Mouse (Mus musculus): ENCODE data around the gene Pym1. TPM values are rescaled to one million over a fixed set of nuclear protein-coding genes. Genes with fewer than 3 reads are reported as not detected.
"Not testable (repeated sequence)": the region's sequence is repeated elsewhere in the genome, so short reads cannot be mapped to it uniquely, and the experiment has no call there.

Pym1 gene
- 10 to 100 TPM; 30.2 to 31.0 TPM for total RNA-seq (2021)
- long read RNA-seq, experiment 1, partial matches to known transcripts: 0 of 5 reads
- long read RNA-seq, experiment 1, other reads (novel, unspliced or antisense): 1 of 5 reads
- long read RNA-seq, experiment 2, transcript Pym1-201 (3 exons, 1,156 nt): major isoform, 6 of 10 reads
- long read RNA-seq, experiment 2, partial matches to known transcripts: 1 of 10 reads
- long read RNA-seq, experiment 2, other reads (novel, unspliced or antisense): 3 of 10 reads

DNA sequence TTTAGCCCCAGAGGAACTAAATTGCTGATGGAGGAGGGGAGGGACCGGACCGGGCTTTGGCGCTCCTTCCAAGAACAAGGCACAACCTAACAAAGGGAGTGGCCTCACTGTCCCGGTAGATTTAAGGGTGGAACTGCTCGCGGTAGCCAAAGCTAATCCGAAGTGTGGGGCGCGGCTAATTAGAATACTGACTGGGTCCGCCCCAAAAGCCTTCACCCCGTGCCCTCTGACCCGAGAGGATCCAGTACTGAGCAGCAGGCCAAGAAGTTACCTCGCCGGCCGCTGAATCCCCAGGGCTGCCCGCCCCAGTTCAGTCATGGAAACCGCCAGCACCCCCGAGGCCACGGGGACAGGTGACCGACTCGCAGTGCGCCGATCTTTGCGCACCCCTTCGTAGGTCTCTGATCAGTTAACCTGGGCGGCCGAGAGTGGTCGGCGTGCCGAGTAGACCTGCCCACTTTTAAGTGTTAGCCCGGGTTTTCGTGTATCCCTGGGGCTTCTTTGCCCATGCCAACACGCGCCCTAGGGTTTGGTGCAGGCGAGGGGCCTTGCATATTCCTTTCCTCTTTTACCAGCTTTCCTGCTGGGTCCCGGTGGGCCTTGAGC, at the start of gene Pym1:
Pym1 (plus strand) TSS at position 244 of the 606 bp plus-strand sequence.
- DNase-seq (ENCODE audit: low spot score in 2 of 2): peak; percentile 33 to 80

DNA sequence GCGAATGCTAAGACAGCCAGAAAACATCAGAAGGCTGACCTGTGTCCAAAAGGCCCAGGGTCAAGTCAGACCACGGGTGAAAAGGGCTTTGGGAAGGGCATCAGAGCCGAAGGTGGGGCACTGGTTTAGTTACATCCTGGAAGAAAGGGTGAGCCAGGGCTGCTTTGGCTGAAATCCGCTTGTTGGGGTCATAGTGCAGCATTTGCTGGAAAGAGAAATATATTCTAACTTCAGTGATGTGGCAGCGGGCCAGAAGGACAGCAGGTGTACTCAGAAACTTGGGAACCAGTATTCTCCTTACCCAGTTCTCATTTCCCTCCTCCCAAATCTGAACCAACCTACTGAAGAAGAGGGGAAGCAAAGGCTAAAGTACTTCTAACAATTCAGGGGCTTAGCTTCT, 48.7 kb upstream of the Pym1 start:
- no peak for DNase-seq (ENCODE audit: low spot score in 2 of 2)

- DNase-seq (ENCODE audit: low spot score in 2 of 2): no peak
These were observed 48.1 kb upstream of the Pym1 start for GRCm38 (mm10) chr10:128699611-128700010.

DNA sequence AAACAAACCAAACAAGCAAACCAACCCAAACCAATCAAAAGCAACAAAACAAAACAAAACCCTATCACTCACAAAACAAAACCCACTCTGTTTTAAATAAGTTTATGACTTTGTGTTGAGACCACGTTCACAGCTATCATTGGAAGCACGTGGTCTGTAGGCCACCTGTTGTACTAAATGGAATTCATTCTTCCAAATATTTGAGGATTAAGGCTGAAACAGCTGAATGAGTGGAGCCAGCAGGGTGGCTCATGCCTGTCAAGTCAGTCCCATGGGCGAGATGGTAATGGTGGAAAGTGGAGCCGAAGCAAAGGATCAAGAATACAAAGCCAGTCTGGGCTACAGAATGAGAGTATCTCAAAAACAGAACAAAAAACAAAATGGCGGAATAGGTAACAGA, 47.0 kb upstream of the Pym1 start:
- DNase-seq (ENCODE audit: low spot score in 2 of 2): no peak

DNA sequence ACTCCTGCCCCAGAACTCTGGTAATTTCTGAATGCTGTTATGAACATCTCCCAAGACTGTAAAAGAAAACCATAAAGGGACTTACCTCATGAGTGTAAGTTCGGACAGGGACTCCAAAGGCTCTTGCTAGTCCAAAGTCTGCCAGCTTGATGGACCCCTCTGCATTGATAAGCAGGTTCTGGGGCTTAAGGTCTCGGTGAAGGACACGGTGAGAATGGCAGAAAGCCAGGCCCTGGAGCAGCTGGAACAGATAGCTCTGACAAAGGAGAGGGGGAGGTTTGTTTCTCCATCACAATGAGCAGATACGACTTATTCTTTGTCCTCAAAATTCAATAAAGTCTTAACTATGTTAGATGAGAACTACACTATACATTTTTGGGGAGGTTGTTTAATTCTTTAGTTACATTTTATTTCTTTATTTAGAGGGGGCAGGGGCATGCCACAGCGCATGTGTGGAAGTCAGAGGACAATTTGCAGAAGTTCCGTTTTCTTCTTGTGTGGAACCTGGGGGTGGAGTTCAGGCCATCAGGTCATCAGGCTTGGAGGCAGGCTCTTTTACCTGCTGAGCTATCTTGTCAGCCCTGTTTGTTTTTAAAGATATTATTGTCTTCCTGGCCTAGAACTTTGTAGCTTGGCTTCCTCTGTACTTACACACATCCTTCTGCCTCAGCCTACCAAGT, 45.2 kb upstream of the Pym1 start:
- no peak for DNase-seq (ENCODE audit: low spot score in 2 of 2)

DNA sequence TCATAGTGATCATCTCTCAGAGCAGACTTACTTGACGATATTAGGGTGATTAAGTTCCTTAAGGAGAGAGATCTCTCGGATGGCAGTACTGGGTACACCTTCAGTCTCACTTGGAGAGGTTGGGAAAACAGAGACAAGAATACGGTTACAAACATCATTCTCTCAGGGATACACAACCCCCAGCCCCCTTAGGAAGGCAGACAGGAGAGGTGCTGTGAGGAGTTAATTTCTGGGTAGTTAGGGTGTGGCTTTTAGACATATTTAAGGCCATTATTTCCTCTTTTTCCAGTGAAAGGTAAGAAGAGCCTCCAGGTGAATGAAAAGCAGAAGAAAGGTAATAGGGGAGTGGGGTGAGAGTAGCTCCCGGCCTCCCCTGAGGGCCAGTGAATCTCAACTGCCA, 43.8 kb upstream of the Pym1 start, which contains the start of gene Pmel:
Pmel (plus strand) TSS at position 301 of the 400 bp plus-strand sequence.
- DNase-seq (ENCODE audit: low spot score in 2 of 2): no peak

DNA sequence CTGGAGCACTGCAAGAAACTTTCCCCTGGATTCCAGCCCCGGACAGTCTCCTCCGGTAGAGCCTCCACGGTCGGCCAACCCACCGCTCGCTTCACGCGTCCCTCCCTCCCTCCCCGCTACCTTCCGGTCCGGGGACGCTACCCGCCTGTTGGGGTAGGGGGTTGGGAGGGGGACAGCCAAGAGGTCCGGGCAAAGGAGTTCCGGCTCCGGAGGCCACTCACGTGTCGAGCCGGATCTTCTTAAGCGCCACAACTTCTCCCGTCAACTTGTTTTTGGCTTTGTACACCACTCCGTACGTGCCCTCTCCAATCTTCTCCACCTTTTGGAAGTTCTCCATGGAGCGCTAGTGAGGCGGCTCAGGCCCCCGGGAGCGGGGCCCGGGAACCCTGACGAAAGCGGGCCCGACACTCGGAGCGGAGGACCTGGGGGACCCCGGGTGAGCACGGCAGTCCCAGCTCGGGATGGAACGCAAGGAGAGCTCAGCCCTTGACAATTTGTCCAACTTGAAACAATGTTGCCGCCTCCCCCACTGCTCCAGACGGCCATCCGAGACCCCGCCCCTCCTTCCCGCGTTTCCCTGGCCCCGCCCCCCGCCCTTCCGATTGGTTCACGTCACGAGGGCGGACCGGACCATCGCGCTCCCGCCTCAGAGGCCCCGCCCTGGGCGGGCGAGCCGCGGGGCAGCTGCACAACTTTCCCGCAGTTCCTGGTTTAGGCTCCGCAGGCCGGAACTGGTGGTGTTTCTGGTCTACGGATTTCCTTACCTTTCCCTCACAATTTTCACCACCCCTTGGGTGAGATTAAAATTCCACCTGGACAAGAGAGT, 43.0 kb upstream of the Pym1 start, which contains the start of gene Cdk2:
Cdk2 (minus strand) TSS at position 541 of the 826 bp plus-strand sequence.
- DNase-seq (ENCODE audit: low spot score in 2 of 2): peak; percentile 74 to 87

GRCm38 (mm10) chr10:128705317-128705693, 42.4 kb upstream of the Pym1 start:
- DNase-seq (ENCODE audit: low spot score in 2 of 2): peak; percentile 14 to 26

DNA sequence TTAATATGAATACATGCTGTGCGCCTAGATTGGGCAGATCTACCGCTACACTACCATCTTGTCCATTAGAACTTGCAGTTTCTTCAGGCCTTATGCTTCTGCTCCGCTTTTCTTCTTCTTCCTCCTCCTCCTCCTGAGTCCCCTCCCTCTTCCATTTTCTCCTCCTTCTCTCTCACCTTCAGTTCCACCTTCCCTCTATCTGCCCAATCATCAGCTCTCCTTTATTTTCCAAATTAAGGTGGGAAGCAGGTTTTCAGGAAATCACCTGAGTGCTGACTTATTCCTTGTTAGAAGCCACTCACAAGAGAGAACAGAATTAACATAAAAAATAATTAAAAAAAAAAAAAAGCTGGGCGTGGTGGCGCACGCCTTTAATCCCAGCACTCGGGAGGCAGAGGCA, 36.4 kb upstream of the Pym1 start:
- DNase-seq (ENCODE audit: low spot score in 2 of 2): not testable (repeated sequence)

- no peak for DNase-seq (ENCODE audit: low spot score in 2 of 2)
These were observed 31.8 kb upstream of the Pym1 start for GRCm38 (mm10) chr10:128715559-128716537.

DNA sequence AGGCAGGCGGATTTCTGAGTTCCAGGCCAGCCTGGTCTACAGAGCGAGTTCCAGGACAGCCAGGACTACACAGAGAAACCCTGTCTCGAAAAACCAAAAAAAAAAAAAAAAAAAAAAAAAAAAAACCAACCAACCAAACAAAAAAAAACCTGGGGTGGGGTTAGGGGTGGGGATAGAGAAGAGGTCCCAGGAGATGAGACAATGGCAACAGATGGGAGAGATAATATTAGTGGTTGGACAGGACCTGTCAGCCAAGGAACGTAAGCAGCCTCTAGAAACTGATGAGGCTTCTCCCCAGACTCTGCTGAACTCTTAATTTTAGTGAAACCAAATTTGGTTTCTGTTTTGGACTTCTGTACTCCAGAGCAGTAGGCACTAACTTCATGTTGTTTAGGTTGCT, 22.2 kb upstream of the Pym1 start:
- not testable (repeated sequence) for DNase-seq (ENCODE audit: low spot score in 2 of 2)

DNA sequence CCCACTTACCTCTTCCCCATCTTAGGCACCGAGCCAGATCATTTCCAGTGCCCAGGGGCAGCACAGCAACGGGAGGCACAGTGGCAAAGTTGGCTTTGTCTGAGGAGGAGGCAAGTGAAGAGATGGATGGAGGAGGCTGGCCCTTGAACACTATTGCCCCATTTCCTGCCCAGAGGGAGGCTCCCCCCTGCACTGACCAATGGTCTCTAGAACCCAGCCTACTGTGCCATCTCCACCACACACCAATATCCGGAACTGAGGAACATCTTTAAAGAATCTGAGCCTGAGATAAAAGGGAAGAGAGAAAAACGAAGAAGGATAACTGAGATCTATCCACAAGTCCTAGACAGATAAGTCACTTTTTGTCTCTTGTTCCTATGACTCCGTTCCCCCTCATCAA, 19.6 kb upstream of the Pym1 start:
- no peak for DNase-seq (ENCODE audit: low spot score in 2 of 2)

- peak; percentile 51 to 60 for DNase-seq (ENCODE audit: low spot score in 2 of 2)
These were observed 16.7 kb upstream of the Pym1 start for GRCm38 (mm10) chr10:128731002-128731433.

DNA sequence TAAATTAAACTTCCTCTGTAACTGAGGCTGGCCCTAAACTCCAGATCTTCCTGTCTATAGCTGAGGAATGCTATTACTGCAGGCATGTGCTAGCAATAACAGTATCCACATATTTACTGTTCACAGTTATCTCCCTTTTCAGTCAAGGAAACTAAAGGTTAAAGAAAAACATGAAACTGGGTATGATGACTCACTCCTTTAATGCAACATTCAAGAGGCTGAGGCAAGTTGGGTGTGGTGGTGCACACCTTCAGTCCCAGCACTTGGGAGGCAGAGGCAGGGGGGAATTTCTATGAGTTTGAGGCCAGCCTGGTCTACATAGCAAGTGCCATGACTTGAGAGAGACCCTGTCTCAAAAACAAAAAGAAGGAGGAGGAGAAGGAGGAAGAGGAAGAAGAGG, 15.7 kb upstream of the Pym1 start:
- no peak for DNase-seq (ENCODE audit: low spot score in 2 of 2)

GRCm38 (mm10) chr10:128737435-128737834, 10.3 kb upstream of the Pym1 start:
- no peak for DNase-seq (ENCODE audit: low spot score in 2 of 2)

GRCm38 (mm10) chr10:128740296-128740695, 7.4 kb upstream of the Pym1 start:
- DNase-seq (ENCODE audit: low spot score in 2 of 2): no peak

DNA sequence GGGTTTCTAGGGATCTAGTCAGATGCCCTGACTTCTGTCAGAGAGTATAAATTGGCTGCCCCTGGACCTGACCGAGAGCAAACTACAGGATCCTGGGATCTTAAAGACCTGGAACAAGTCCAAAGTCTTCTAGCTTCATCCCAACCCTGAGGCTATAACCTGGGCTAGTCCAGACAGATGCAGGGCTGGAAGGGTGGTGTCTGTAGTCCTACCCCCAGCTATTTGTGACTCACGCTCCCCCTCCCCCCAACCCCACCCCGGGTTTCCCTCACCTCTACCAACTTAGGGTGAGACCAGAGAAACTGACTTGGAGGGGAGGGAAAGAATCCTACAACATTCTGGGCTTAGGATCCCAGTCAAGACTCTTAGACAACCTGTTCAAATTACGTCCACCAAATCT, 5.1 kb upstream of the Pym1 start:
- no peak for DNase-seq (ENCODE audit: low spot score in 2 of 2)

GRCm38 (mm10) chr10:128743235-128743634, 4.5 kb upstream of the Pym1 start:
- no peak for DNase-seq (ENCODE audit: low spot score in 2 of 2)

DNA sequence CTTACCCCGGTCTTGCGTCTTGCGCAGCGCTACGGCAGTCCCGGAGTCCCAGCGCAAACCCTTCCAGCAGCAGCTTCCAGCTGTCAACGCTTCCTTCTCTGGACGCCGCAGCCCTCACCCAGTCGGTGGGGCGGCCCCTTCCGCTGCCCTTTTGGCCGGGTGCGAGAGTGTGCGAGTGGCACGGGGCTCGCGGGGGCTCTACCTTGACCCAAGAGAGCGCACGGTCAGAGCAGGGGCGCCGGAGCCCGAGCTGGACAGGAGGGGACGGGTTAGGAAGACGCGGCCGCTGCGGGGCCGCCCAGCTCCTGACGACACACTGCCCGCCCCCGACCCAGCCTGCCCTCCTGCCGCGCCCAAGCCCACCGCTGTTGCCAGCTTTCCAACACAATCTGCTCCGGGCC, 3.9 kb upstream of the Pym1 start:
- peak in 1 of 2 experiments; percentile 52 for DNase-seq (ENCODE audit: low spot score in 2 of 2)

- no peak for DNase-seq (ENCODE audit: low spot score in 2 of 2)
These were observed 3.5 kb upstream of the Pym1 start for GRCm38 (mm10) chr10:128744211-128744610.

Data from layer of hippocampus, postnatal 14 days (tissue).